Comparison of ENCODE assay signal across 11 mouse cellular contexts in the genomic region with DNA sequence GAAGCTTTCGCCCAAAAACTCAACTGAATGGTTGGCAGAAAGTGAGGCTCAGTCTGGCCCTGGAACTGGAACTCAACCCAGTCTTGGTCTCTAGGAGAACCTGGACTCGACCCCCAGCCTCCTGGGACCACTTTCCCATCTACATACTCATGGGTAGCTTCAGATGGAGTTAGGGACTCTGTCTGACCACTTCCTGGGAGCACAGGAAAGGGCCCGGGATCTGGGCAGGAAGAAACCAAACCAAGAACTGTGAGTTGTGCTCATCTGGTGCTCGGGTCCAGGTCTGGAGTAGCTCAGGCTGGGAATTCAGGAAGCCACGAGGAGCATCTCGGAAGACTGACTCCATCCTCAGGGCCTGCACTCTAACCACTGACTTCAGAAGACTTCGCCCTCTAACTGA. TPM values are rescaled to one million over a fixed set of nuclear protein-coding genes. Genes with fewer than 3 reads are reported as not detected.
DNase-seq lines count a peak whose midpoint lies in the region; ATAC-seq and TF ChIP-seq lines count a peak whose summit lies in the region.
"Had no signal": no experiment of that assay in that cellular context is flagged by ENCODE, and none has a peak within 500 bp of the region (broad histone marks: within the 10 kb centered on the region; RNA-seq: fewer than 3 reads in every experiment).

No protein-coding gene starts in this region.

- no peaks in the 10 kb centered on the region for H3K27me3 ChIP-seq in C2C12 (ENCODE audit: control insufficient read depth, insufficient read depth, insufficient read length)
- no peaks in the 10 kb centered on the region for H3K27me3 ChIP-seq in forebrain, embryonic 16.5 days (replicated peaks; ENCODE audit: control insufficient read depth, insufficient read depth, low read length)
- peaks cover 32% of the 10 kb centered on the region for H3K27me3 ChIP-seq in liver, postnatal 0 days (ENCODE audit: insufficient read depth, low read length)

- H3K4me1 ChIP-seq in forebrain, embryonic 16.5 days (replicated peaks; ENCODE audit: control insufficient read depth, insufficient read depth, low read length): peaks cover 66% of the 10 kb centered on the region
- H3K4me1 ChIP-seq in liver, postnatal 0 days (ENCODE audit: insufficient read depth): peaks cover 29% of the 10 kb centered on the region

- peak overlapping the region; percentile 68 for H3K4me3 ChIP-seq in C2C12 (ENCODE audit: insufficient read depth, poor library complexity, severe bottlenecking)
- H3K4me3 ChIP-seq in forebrain, embryonic 16.5 days (replicated peaks; ENCODE audit: low read length): peak overlapping the region; percentile 85
- no peak overlapping the region for H3K4me3 ChIP-seq in liver, postnatal 0 days (ENCODE audit: low read depth, low read length)

- no peak for ATAC-seq in forebrain, embryonic 16.5 days
- no peak for ATAC-seq in liver, postnatal 0 days
- ATAC-seq in frontal cortex, adult (ENCODE audit: low TSS enrichment): no peak

- TF ChIP-seq EP300 in liver, postnatal 0 days (IDR thresholded peaks at IDR 0.05; ENCODE audit: low read depth): no peak

- peaks cover 56% of the 10 kb centered on the region for H3K79me3 ChIP-seq in C2C12 (ENCODE audit: low read depth)

- WGBS in forebrain, embryonic 16.5 days: 87% methylated on average over 7 of the region's 7 CpGs
- WGBS in liver, postnatal 0 days (ENCODE audit: insufficient replicate concordance): 65% methylated on average over 7 of the region's 7 CpGs

- H3K27ac ChIP-seq in forebrain, embryonic 16.5 days (ENCODE audit: low read length): no peak overlapping the region
- H3K27ac ChIP-seq in liver, postnatal 0 days (ENCODE audit: low read depth): no peak overlapping the region

- H3K9me3 ChIP-seq in forebrain, embryonic 16.5 days (ENCODE audit: control insufficient read depth, low read length): no peaks in the 10 kb centered on the region
- H3K9me3 ChIP-seq in liver, postnatal 0 days (ENCODE audit: low read length): no peaks in the 10 kb centered on the region

- H3K36me3 ChIP-seq in C2C12 (ENCODE audit: control insufficient read depth, insufficient read depth): peaks cover 19% of the 10 kb centered on the region
- peaks cover 3% of the 10 kb centered on the region; the same call in 1 of the 2 replicates for H3K36me3 ChIP-seq in forebrain, embryonic 16.5 days (ENCODE audit: control insufficient read depth, insufficient read depth)
- no peaks in the 10 kb centered on the region for H3K36me3 ChIP-seq in liver, postnatal 0 days (replicated peaks; ENCODE audit: insufficient read depth, low read length)

- no peak overlapping the region for H3ac ChIP-seq in C2C12 (ENCODE audit: control insufficient read depth, insufficient read length, low read depth)

- no peak for TF ChIP-seq CTCF in C2C12 (IDR thresholded peaks at IDR 0.05; ENCODE audit: control insufficient read depth, insufficient read depth, insufficient read length)
- no peak for TF ChIP-seq CTCF in liver, postnatal 0 days (IDR thresholded peaks at IDR 0.05; ENCODE audit: low read depth)

- H3K79me2 ChIP-seq in C2C12 (ENCODE audit: control insufficient read depth, insufficient read depth): peaks cover 72% of the 10 kb centered on the region

- DNase-seq in heart, adult 11 months: peak; percentile 90
- no peak for DNase-seq in heart, adult 18-20 months
- no peak for DNase-seq in liver, postnatal 0 days
- no peak for DNase-seq in gastrocnemius, adult 18-20 months (ENCODE audit: low spot score)
- no peak for DNase-seq in left cerebral cortex, adult 8-10 months (ENCODE audit: low spot score in 2 of 2)
- DNase-seq: B cell, adult 2 months had no signal

- peak overlapping the region; percentile 80 for H3K4me2 ChIP-seq in forebrain, embryonic 16.5 days (ENCODE audit: low read length)
- peak overlapping the region; percentile 73; the same call in 1 of the 2 replicates for H3K4me2 ChIP-seq in liver, postnatal 0 days (ENCODE audit: low read depth, low read length)

- H3K9ac ChIP-seq in forebrain, embryonic 16.5 days (replicated peaks; ENCODE audit: low read depth, low read length): no peak overlapping the region; the same call in none of the 2 replicates
- H3K9ac ChIP-seq in liver, postnatal 0 days (replicated peaks): no peak overlapping the region

TF ChIP-seq in C2C12, 6 proteins besides CTCF, POLR2A, EP300 and RAD21:
- TF ChIP-seq MYOG (IDR thresholded peaks at IDR 0.05; ENCODE audit: control insufficient read depth, extremely low read depth, insufficient read length): no peak
- no peak for TF ChIP-seq CEBPB (IDR thresholded peaks at IDR 0.05; ENCODE audit: low read depth)
- TF ChIP-seq MAX (IDR thresholded peaks at IDR 0.05): no peak
- TF ChIP-seq USF1 (IDR thresholded peaks at IDR 0.05; ENCODE audit: low read depth): no peak
- no peak for TF ChIP-seq MYOD1 (IDR thresholded peaks at IDR 0.05; ENCODE audit: control insufficient read depth, insufficient read length, low read depth)
- TF ChIP-seq FOSL1 (IDR thresholded peaks at IDR 0.05; ENCODE audit: insufficient read depth, low read length, poor library complexity, severe bottlenecking): no peak
TF ChIP-seq in C2C12: peak in this region for 0.

RNA-seq across cellular contexts. Expression of a gene that starts 2.5 kb away (rescaled TPM):
- total RNA-seq in heart, adult 18-20 months (2021): 10 to 100 TPM; 10.4 to 11.0 TPM
- 13.9 TPM for polyA plus RNA-seq in C2C12 (2012; fragmentation: generic; extraction: Trizol)
- polyA plus RNA-seq in forebrain, embryonic 16.5 days (2015; fragmentation: Nextera tagmentation; extraction: Ambion mirVana): 4.7 and 5.8 TPM in 2 replicates
- 0.65 and 1.0 TPM in 2 replicates for polyA plus RNA-seq in liver, postnatal 0 days (2015; fragmentation: Nextera tagmentation; extraction: Ambion mirVana)
- total RNA-seq in gastrocnemius, adult 18-20 months (2021): 1 to 10 TPM; 2.7 to 3.9 TPM
- total RNA-seq in left cerebral cortex, adult 8-10 months (2022): 10 to 100 TPM; 19.4 to 25.6 (median 22.0) TPM

RNA-seq across cellular contexts. Expression of a gene that starts 10.3 kb away (rescaled TPM):
- not detected for total RNA-seq in heart, adult 18-20 months (2021)
- polyA plus RNA-seq in C2C12 (2012; fragmentation: generic; extraction: Trizol): not detected
- not detected in 2 replicates for polyA plus RNA-seq in forebrain, embryonic 16.5 days (2015; fragmentation: Nextera tagmentation; extraction: Ambion mirVana)
- not detected in 2 replicates for polyA plus RNA-seq in liver, postnatal 0 days (2015; fragmentation: Nextera tagmentation; extraction: Ambion mirVana)
- total RNA-seq in gastrocnemius, adult 18-20 months (2021): not detected
- total RNA-seq in left cerebral cortex, adult 8-10 months (2022): not detected
- total RNA-seq: neutrophil, adult 5-6 weeks had no signal
- polyA plus RNA-seq: cortical plate, adult 2 months had no signal

RNA-seq across cellular contexts. Expression of a gene that starts 58.5 kb away (rescaled TPM):
- total RNA-seq in heart, adult 18-20 months (2021): 10 to 100 TPM; 21.7 to 26.3 TPM
- polyA plus RNA-seq in C2C12 (2012; fragmentation: generic; extraction: Trizol): 30.2 TPM
- 10.2 and 11.0 TPM in 2 replicates for polyA plus RNA-seq in forebrain, embryonic 16.5 days (2015; fragmentation: Nextera tagmentation; extraction: Ambion mirVana)
- polyA plus RNA-seq in liver, postnatal 0 days (2015; fragmentation: Nextera tagmentation; extraction: Ambion mirVana): 16.5 and 17.3 TPM in 2 replicates
- 10 to 100 TPM; 15.0 to 18.0 TPM for total RNA-seq in gastrocnemius, adult 18-20 months (2021)
- 10 to 100 TPM; 12.8 to 17.0 (median 14.9) TPM for total RNA-seq in left cerebral cortex, adult 8-10 months (2022)
